Mouse (Mus musculus): Measurements from ENCODE around the gene Ipp. TPM values are rescaled to one million over a fixed set of nuclear protein-coding genes. Genes with fewer than 3 reads are reported as not detected.
A peak's percentile ranks its signal among the peaks of the same experiment; 100 is the strongest.

Ipp gene
- total RNA-seq (2017), result 5.8 to 13.2 TPM (median 10.0 TPM) in 3 replicates

DNA sequence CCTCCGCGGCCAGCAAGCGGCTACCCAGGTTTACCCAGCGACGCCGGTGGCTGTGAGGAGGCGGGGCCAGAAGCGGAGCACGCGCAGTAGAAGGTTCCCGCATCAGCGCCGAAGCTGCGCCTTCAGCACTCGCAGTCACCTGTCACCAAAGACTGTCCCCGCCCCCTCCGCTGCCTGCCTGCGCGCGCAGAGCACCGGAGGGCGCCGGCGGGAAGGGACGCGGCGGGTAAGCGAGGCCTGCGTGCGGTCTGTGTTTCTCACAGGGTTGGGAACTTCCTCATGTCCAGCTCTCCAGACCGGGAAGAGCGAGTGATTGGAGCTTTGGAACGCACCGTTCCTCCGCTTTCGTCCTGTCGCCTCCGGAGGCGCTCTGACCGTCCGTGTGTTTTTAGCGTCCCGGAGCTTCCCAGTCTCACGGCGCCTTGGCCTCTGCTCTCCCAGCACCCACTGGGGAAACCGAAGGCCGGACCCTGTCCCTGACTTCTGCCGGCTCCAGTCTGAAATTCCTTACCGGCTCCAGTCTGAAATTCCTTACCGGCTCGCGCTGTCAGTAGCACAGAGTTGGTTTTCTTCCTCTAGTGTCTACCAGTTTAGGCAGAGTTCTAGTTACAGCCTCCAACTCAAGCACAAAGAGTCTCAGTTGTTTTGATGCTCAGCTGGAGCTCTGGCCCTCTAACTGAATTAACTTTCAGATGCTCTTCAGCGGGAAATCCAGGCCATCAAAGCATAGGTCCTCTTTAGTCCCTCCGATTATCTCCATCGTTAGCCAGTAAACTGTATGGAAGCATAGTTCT, at the start of gene Ipp:
Gene Ipp (plus strand): TSS at position 125 of the 794 bp plus-strand sequence.
- ATAC-seq (replicated peaks; ENCODE audit: insufficient number of reproducible peaks, low FRiP score, low TSS enrichment, poor library complexity, severe bottlenecking), result peak; percentile 97

DNA sequence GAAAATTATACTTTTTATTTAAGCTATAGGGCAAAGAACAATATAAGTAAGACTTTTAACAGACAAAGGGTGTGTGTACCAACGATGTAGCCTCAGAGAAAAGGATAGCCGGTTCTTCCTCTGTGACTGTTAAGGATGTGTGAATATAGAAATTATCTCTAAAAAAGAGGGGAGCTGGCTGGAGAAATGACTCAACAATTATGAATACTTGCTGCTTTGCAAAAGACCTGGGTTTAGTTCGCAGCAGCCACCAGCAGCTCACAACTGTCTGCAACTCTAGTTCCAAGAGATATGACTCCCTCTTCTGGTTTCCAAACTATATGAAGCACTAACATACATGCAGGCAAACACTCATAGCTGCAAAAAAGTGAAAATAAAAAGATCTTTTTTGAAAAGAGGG, 45.4 kb upstream of the Ipp start:
- no peak for ATAC-seq (replicated peaks; ENCODE audit: insufficient number of reproducible peaks, low FRiP score, low TSS enrichment, poor library complexity, severe bottlenecking)

DNA sequence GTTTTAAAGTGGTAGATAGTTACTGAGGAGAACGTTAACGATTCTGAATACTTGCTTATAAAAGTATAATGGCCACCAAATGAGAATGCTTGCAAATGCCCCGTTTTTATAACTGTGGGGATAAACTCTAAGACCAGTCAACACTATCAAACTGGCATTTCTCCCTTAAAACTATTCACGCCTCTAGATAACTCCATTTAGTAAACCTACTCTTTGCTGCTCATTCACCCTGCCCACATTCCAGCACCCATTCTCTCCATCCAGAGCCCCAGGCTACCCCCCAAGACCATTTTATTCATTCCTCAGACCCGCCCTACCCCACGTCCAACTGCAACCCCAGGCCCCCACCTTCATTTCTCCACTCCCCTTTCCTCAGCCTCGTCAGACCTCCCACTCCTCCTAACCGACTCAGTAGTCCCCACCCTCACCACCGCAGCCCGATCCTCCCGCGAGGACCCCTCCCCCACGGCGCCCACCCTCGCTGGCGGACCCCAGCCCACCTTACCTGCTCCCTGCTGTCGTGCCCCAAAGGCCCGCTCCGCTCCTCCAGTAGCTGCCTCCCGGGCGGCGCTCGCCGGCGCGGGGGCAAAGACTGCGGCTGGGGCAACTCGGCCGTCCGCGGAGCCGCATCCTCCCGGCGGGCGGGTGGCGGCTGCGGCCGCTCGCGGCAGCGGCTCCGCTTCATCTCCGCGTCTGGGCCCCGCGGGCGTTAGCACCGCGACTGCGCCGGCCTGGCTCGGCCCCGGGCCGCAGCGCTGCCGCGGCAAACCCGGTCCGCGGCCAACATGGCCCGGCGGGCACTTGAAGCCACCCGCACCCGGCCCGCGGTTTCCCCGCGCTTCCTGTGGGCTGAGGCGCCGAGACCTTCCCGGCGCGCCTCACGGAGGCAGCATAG, 43.9 kb upstream of the Ipp start:
- no peak; the same call in 1 of the 2 replicates for ATAC-seq (replicated peaks; ENCODE audit: insufficient number of reproducible peaks, low FRiP score, low TSS enrichment, poor library complexity, severe bottlenecking)

DNA sequence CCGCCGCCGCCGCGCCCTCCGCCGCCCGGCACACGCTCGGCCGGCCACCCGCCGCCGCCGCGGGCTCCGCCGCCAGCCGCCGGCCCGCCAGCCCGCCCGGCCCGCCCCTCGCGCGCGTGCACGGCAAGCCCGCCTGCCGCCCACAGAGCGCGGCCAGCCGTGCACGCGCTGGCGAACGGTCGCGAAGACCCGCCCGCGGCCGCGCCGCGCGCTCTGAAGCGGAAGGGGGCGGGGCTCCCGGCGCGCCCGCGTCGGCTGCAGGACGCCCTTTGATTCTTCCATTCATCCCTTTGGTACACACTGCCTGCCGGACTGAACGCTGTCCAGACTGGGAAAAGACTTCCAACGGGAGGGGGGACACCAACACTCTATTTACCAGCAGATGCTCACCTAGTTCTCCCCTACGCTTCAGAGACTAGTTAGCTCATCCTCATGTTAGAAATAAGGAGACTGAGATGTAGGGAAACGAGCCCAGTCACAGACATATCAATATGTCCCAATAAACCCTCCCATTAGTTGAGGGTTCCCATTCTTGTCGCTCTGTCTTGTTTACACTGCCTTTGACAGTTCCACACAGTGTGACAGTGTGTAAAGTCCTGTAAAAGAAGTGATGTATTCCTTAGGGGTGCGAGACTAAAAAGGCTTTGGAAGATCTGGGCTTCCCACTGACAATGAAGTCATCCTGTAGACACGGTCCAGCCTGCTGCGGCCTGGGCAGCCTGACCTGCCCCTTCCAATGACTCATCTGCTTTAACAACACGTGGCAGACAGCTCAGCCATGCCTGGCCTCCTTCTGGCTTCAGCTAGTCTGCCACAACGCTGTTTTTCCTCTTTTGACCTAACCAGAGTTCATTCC, 43.0 kb upstream of the Ipp start, which contains the start of gene Mast2:
Gene Mast2 (minus strand): TSS at position 58 of the 856 bp plus-strand sequence.
- peak; percentile 59 for ATAC-seq (replicated peaks; ENCODE audit: insufficient number of reproducible peaks, low FRiP score, low TSS enrichment, poor library complexity, severe bottlenecking)

DNA sequence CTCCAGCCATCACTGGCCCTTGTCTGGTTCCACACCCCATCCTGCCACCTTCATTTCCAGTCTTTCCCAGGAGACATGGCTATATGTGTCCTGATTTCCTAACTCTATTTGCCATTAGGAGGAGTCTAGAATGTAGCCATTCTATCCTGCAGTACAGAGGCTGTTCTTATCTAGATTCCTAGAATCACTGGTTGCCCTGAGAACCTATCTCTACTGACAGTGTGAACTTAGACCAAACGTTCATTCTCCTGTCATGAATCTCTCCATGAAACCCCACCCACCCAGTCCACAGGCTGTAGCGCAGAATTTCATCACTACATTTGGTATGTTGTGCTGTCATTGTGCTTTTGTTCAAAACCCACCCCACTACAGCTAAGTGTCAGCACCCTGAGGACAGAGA, 26.0 kb upstream of the Ipp start:
- ATAC-seq (replicated peaks; ENCODE audit: insufficient number of reproducible peaks, low FRiP score, low TSS enrichment, poor library complexity, severe bottlenecking), result no peak

DNA sequence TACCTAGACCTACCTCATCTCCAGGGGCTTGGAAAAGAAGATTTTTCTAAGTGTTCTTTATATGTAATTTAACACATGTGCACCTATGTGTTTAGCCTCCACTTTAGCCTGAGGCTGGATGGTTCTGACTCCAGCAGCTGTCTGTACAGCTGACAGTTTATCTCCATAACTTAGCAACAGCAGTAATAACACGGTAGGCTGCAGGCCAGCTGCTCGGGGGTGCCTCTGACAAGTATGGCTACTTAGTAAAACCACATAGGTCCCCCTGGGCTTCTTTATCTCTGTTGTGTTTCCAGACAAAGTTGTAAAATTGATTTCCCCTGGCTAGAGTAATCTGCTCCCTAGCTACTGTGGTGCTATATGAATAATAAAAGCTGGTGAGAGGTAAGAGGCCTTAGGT, 23.9 kb upstream of the Ipp start:
- no peak for ATAC-seq (replicated peaks; ENCODE audit: insufficient number of reproducible peaks, low FRiP score, low TSS enrichment, poor library complexity, severe bottlenecking)

DNA sequence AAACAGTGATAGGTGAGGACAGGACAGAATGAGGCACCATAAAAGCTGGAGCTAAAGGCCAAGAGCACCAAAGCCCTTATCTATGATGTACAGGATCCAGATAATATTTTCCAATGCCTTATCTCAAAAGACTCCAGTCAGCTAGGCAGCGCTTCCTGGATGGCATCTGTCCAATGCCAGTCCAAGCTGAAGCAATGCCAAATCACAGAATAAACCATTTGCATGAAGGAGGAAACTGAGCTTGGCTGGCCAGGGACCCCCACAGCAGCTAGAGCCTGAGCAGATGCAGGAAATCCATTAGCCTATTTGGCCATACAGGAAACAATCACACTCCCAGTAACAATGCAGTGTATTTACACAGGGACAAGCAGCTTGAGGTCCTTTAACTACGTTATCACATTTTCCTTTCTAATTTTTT, 16.2 kb upstream of the Ipp start:
- no peak for ATAC-seq (replicated peaks; ENCODE audit: insufficient number of reproducible peaks, low FRiP score, low TSS enrichment, poor library complexity, severe bottlenecking)

DNA sequence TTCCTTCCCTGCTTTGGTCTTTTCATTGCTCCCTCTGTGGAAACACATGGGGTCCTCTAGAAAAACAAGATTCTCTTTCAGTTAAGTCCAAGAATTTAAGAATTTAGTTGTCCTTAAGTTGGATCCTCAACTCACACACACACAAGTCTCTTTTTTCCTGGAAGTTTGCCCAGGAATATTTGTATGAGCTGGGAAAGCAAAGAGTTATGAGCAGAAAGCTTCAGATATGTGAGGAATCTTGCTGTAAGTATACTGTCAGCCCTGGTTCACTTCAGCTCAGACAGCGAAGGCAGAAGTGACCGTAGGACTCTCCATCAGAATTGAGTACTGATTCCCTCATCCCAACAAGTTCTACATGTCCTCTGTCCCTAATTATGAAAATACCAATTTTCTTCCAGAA, 15.5 kb upstream of the Ipp start:
- no peak for ATAC-seq (replicated peaks; ENCODE audit: insufficient number of reproducible peaks, low FRiP score, low TSS enrichment, poor library complexity, severe bottlenecking)

DNA sequence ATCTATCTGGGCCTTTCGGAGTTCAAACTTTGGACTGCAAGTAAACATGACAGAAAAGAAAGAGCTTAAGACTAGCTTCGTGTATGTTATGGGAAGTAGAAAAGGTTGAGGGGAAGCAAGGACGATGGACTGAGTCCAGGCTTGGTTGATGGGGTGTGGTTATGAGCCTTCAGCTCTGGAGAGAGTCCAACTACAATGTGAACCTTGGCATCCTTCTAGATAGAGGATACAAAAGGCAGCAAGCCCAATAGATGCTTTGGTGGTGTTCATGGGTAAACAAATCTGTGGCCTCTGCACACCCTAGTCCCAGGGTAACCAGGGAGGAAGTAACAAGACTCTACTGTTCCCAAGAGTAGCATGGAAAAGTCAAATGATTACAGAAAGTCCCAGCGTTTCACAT, 14.9 kb upstream of the Ipp start:
- ATAC-seq (replicated peaks; ENCODE audit: insufficient number of reproducible peaks, low FRiP score, low TSS enrichment, poor library complexity, severe bottlenecking), result no peak

DNA sequence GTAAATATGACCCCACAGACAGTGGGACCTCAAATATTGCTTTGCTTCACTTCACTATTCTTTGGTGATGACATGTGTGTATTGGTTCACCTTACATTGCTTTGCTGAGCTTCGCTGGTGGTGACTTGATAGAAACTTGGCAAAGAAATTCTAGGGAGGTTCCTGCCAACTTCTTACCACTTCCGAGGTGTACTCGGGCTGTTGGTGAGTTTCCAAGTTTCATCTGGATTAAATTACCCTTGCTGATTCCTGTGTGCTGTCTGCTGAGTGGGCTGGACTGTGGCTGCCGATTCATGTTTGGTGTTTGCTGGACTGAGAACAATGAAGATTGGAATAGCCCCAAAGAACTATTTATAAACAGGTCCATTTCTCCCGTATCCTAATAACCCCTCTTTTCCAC, 13.7 kb upstream of the Ipp start:
- no peak for ATAC-seq (replicated peaks; ENCODE audit: insufficient number of reproducible peaks, low FRiP score, low TSS enrichment, poor library complexity, severe bottlenecking)

DNA sequence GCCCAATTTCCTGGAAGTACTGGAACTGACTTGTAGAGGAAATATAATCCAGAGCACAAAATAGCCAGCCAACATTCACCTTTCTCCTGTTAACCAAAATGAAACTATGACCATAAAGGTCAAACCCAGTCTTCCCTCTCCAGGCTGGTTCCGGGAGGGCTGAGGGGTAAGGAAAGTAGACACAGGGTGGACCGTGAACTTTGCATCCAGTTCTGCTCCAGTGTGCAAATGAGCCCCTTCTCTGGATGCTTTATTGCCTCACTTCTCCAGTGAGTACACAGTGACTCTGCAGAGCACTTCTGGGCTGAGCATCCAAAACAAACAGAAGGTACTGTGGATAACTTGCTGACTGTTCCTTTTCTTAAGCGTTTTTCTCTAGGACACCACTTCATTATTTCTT, 7.4 kb upstream of the Ipp start:
- no peak for ATAC-seq (replicated peaks; ENCODE audit: insufficient number of reproducible peaks, low FRiP score, low TSS enrichment, poor library complexity, severe bottlenecking)

DNA sequence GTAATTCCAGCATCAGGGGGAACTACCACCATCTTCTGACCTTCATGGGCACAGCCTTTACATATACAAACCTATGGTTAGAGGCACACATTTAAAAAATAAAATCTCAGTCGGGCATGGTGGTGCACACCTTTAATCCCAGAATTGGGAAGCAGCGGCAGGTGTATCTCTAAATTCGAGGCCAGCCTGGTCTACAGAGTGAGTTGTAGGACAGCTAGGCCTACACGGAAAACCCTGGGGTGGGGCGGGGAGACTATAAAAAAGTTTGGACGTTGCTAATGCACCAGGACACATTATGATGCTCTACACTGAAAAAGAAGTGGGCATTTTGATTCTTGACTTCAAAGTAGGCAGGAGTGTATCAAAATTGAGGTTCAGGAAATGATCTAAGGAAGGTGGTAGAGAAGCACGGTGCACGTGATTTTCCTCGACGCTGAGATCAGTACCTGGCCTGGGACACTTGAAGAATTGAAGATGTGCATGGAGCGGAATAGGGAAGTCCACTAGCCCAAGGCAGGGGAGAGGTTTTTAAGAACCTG, 394 bp upstream of the Ipp start:
- ATAC-seq (replicated peaks; ENCODE audit: insufficient number of reproducible peaks, low FRiP score, low TSS enrichment, poor library complexity, severe bottlenecking), result no peak; the same call in 1 of the 2 replicates

DNA sequence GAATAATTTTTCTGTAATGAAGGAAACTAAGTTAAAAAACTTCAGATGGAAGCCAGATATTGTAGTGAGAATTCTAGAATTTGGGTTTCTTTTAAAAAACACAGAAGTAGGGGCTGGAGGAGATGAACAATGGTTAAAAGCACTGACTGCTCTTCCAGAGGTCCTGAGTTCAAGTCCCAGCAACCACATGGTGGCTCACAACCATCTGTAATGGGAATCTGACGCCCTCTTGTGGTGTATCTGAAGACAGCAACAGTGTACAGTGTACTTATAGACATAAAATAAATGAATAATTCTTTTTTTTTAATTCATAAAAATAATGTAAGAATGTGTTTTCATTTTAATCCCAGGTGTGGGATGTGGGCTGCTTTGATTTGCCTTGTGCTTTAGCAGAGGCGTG, 23.8 kb downstream of the Ipp start:
- ATAC-seq (replicated peaks; ENCODE audit: insufficient number of reproducible peaks, low FRiP score, low TSS enrichment, poor library complexity, severe bottlenecking), result no peak

DNA sequence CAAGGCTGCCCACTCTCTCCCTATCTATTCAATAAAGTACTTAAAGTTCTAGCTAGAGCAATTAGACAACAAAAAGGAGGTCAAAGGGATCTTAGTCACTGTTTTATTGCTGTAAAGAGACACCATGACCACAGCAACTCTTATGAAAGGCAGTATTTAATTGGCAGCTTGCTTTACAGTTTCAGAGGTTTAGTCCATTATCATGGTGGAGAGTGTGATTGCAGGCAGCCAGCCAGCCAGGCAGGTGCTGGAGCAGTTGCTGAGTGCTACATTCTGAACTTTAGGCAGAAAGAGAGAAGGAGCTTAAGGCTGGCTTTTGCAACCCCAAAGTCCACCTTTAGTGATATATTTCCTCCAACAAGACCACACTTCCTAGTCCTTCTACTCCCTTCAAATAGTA, 29.0 kb downstream of the Ipp start:
- ATAC-seq (replicated peaks; ENCODE audit: insufficient number of reproducible peaks, low FRiP score, low TSS enrichment, poor library complexity, severe bottlenecking), result no peak

DNA sequence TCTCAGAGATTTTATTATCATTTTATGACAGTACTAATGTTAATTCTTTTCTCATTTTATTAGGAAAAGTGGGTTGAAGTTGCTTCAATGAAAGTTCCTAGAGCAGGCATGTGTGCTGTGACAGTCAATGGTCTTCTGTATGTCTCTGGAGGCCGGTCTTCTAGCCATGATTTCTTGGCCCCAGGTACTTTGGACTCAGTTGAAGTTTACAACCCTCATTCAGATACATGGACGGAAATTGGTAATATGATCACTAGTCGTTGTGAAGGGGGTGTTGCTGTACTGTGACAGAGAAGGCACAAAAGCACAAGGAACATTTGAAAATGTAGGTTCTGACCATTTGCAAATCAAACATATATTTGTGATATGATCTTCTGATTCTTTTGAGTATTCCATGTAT, 30.4 kb downstream of the Ipp start:
- ATAC-seq (replicated peaks; ENCODE audit: insufficient number of reproducible peaks, low FRiP score, low TSS enrichment, poor library complexity, severe bottlenecking), result no peak

DNA sequence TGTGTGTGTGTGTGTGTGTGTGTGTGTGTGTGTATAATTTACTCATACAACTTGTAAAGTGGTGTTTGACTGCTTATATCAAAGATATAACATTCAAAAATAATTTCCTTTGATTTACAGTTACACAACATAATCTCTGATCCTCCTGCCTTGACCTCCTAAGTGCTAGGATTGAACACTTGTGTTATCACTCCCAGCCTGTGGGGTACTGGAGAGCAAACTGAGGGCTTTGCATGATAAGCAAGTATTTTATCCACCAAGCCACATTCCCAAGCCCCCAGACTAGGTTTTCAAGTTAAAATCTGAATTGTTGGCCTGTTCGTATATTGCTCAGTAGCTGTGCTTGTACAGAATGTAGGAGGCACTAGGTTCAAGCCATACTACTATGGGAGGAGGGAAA, 43.1 kb downstream of the Ipp start:
- no peak for ATAC-seq (replicated peaks; ENCODE audit: insufficient number of reproducible peaks, low FRiP score, low TSS enrichment, poor library complexity, severe bottlenecking)

DNA sequence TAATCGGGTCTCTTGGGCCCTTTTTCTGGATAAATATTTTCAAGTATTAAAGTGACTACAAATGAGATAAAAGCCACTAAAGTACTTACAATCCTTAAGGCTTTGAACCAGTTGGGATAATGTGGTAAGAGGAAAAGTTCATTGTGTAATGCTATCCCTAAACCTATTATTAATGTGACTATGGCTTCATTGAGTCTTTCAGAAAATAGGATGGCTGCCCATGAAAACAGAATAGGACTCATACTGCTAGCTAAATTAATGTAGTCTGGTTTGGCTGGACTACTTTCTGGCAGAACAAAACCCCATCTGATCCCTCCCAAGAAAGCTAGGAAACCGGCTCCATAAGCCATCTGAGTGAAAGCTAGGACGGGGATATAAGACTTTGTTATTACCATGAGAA, 45.7 kb downstream of the Ipp start:
- no peak for ATAC-seq (replicated peaks; ENCODE audit: insufficient number of reproducible peaks, low FRiP score, low TSS enrichment, poor library complexity, severe bottlenecking)

DNA sequence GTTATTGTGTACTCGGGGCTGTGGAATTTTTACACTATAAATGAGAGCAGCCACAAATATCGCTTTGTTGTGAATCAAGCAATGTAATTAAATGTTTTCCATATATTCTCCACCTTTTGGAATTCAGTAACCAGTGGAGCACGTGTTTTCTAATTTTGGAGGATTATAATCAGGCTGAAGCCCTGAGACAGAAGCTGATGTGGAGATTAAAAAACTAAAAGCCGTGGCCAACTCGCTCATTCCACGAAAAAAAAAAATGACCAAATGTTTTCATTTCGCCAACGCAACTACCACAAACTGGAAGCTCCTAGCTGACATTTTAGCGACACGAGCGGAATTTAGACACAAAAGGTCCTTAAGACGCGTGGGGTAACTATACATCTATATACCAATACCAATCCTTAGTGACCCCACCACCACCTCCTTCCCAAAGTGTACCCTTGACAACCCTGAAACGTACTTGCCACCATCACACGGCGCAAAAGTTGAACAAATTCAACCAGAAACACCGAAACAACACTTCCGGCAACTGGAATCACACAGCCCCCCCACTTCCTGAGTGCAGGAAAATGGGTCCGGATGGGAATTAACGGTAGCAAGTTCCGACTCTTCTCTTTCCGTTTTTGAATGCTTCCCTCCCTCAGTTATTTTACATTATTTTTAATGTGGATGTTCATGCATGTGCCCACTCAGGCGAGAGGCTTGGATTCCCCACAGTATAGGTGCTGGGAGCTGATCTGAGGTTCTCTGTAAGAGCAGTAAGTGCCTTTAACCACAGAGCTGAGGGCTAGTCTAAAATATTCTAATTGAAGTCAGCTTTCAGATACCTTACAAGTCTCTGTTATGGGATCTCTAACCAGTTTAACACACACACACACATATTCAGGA, 48.3 kb downstream of the Ipp start, which contains the start of gene Tmem69:
Gene Tmem69 (minus strand): TSS at position 524 of the 888 bp plus-strand sequence.
- ATAC-seq (replicated peaks; ENCODE audit: insufficient number of reproducible peaks, low FRiP score, low TSS enrichment, poor library complexity, severe bottlenecking), result peak; percentile 19
